Mouse (Mus musculus) neural tube, embryonic 11.5 days (tissue): ENCODE measurements around the gene Cdkn3. TPM values are rescaled to one million over a fixed set of nuclear protein-coding genes. Genes with fewer than 3 reads are reported as not detected.
A peak's percentile ranks its signal among the peaks of the same experiment; 100 is the strongest.

Experiments used
- ATAC-seq: fragments of 200-750 bp; cut with Nextera tagmentation; 2 replicates; pipeline ENCODE4 v1.8.0; 2017; ENCODE audit warnings: moderate number of reproducible peaks, mild to moderate bottlenecking, moderate TSS enrichment, moderate library complexity; ENCODE audit not compliant: insufficient read depth, low FRiP score, low TSS enrichment
- DNase-seq: peaks from one replicate; pipeline ENCODE4 v3.0.0-alpha.2; 2015; ENCODE audit warnings: low spot score
- H3K27ac ChIP-seq: fragments of 300-500 bp; sonication (generic); 2 replicates; pipeline ENCODE4 v1.5.1; 2014; ENCODE audit warnings: low read depth, mild to moderate bottlenecking, low read length
- H3K27me3 ChIP-seq: fragments of 300-500 bp; sonication (generic); 2 replicates; pipeline ENCODE4 v1.6.1; 2014; ENCODE audit warnings: mild to moderate bottlenecking, low read length, mixed read lengths; ENCODE audit not compliant: control insufficient read depth, insufficient read depth
- H3K36me3 ChIP-seq: fragments of 300-500 bp; sonication (generic); 2 replicates; pipeline ENCODE4 v1.6.1; 2014; ENCODE audit warnings: mild to moderate bottlenecking, low read length, moderate library complexity, mixed read lengths; ENCODE audit not compliant: control insufficient read depth, insufficient read depth
- H3K4me1 ChIP-seq: fragments of 300-500 bp; sonication (generic); 2 replicates; pipeline ENCODE4 v1.6.1; 2014; ENCODE audit warnings: low read length, mixed read lengths; ENCODE audit not compliant: control insufficient read depth, insufficient read depth
- H3K4me2 ChIP-seq: fragments of 300-500 bp; sonication (generic); 2 replicates; pipeline ENCODE4 v1.6.1; 2014; ENCODE audit warnings: low read depth, mild to moderate bottlenecking, moderate library complexity
- H3K4me3 ChIP-seq: fragments of 300-500 bp; sonication (generic); 2 replicates; pipeline ENCODE4 v1.5.1; 2014; ENCODE audit warnings: low read depth, low read length
- H3K9ac ChIP-seq: fragments of 300-500 bp; sonication (generic); 2 replicates; pipeline ENCODE4 v1.6.1; 2014; ENCODE audit warnings: mild to moderate bottlenecking, low read length
- H3K9me3 ChIP-seq: fragments of 300-500 bp; sonication (generic); 2 replicates; pipeline ENCODE4 v1.6.1; 2016; ENCODE audit warnings: low read length; ENCODE audit not compliant: control insufficient read depth
- WGBS: fragments of 180-500 bp; shearing (Covaris S2); extraction: QIAGEN DNeasy Blood & Tissue Kit; methylation state at CpG from one replicate; pipeline ENCODE4 v1.1.7; 2014; 5-methylcytosine and 5-hydroxymethylcytosine counted together
- polyA plus RNA-seq: library from polyadenylated mRNA; unstranded; fragments of >200 nt; fragmentation: Nextera tagmentation; extraction: Ambion mirVana; gene quantifications from 2 replicates; pipeline ENCODE4 v1.2.1, GENCODE M21; 2014

Cdkn3 gene
- polyA plus RNA-seq, 1 experiment from 2014 or later, result 38.2 TPM

GRCm38 (mm10) chr14:46787787-46788504 is 27.6 kb downstream of the Cdkn3 start, which contains the start of gene Cnih1:
Gene Cnih1, minus strand, starts transcription at chr14:46788411.
- peak within 1 kb of the TSS; percentile 99 for H3K9ac ChIP-seq
- H3K27ac ChIP-seq, result peak within 1 kb of the TSS; percentile 99
- H3K4me3 ChIP-seq, result peak within 1 kb of the TSS; percentile 97
- WGBS, result under 1% methylated on average over 71 of the region's 86 CpGs
- H3K27me3 ChIP-seq, result no peaks in the 10 kb centered on the region
- DNase-seq, result peak; percentile 95
- ATAC-seq, result peak; percentile 94
- peaks cover 4% of the 10 kb centered on the region for H3K4me1 ChIP-seq
- peak within 1 kb of the TSS; percentile 84 for H3K4me2 ChIP-seq
- H3K9me3 ChIP-seq, result no peaks in the 10 kb centered on the region
- H3K36me3 ChIP-seq, result no peaks in the 10 kb centered on the region

GRCm38 (mm10) chr14:46788505-46788901 is 28.2 kb downstream of the Cdkn3 start:
- no peaks in the 10 kb centered on the region for H3K36me3 ChIP-seq
- DNase-seq (no peak), ATAC-seq (no peak)
- H3K9ac ChIP-seq, result 0 out of 2 replicates have a peak overlapping the region, but pooled peaks have one; percentile 3
- peaks cover 4% of the 10 kb centered on the region for H3K4me1 ChIP-seq
- WGBS, result 35% methylated on average over 8 of the region's 8 CpGs
- H3K4me3 ChIP-seq, result peak overlapping the region; percentile 97; the same call in 1 of the 2 replicates
- H3K4me2 ChIP-seq, result peak overlapping the region; percentile 19; the same call in 1 of the 2 replicates
- no peaks in the 10 kb centered on the region for H3K27me3 ChIP-seq
- H3K9me3 ChIP-seq, result no peaks in the 10 kb centered on the region
- H3K27ac ChIP-seq, result no peak overlapping the region

GRCm38 (mm10) chr14:46790303-46790702 is 30.0 kb downstream of the Cdkn3 start:
- DNase-seq (no peak), ATAC-seq (no peak)
- Histone ChIP-seq H3K27me3 (no peaks in the 10 kb centered on the region), H3K4me1 (peaks cover 4% of the 10 kb centered on the region), H3K9ac (no peak overlapping the region), H3K27ac (no peak overlapping the region), H3K9me3 (no peaks in the 10 kb centered on the region), H3K36me3 (no peaks in the 10 kb centered on the region), H3K4me2 (no peak overlapping the region), H3K4me3 (no peak overlapping the region)
- whole genome bisulfite sequencing, result 78% methylated on average over 4 of the region's 4 CpGs

GRCm38 (mm10) chr14:46790723-46791122 is 30.4 kb downstream of the Cdkn3 start:
- Histone ChIP-seq H3K9ac (no peak overlapping the region), H3K4me1 (peaks cover 4% of the 10 kb centered on the region), H3K4me2 (no peak overlapping the region), H3K27ac (no peak overlapping the region), H3K4me3 (no peak overlapping the region), H3K9me3 (no peaks in the 10 kb centered on the region), H3K27me3 (no peaks in the 10 kb centered on the region), H3K36me3 (no peaks in the 10 kb centered on the region)
- no peak for DNase-seq
- ATAC-seq, result no peak
- WGBS, result 90% methylated on average over 6 of the region's 6 CpGs

- no peak for DNase-seq
- 91% methylated on average over 5 of the region's 5 CpGs for WGBS
- no peak overlapping the region for H3K4me3 ChIP-seq
- H3K4me2 ChIP-seq, result no peak overlapping the region
- no peaks in the 10 kb centered on the region for H3K27me3 ChIP-seq
- no peak for ATAC-seq
- no peaks in the 10 kb centered on the region for H3K9me3 ChIP-seq
- H3K27ac ChIP-seq, result no peak overlapping the region
- H3K36me3 ChIP-seq, result no peaks in the 10 kb centered on the region
- no peaks in the 10 kb centered on the region for H3K4me1 ChIP-seq
- no peak overlapping the region for H3K9ac ChIP-seq
These were observed 33.8 kb downstream of the Cdkn3 start for GRCm38 (mm10) chr14:46794157-46794556.

- 76% methylated on average over 3 of the region's 3 CpGs for WGBS
- no peak for DNase-seq
- Histone ChIP-seq H3K27ac (no peak overlapping the region), H3K36me3 (no peaks in the 10 kb centered on the region), H3K4me3 (no peak overlapping the region), H3K9ac (no peak overlapping the region), H3K4me1 (no peaks in the 10 kb centered on the region), H3K4me2 (no peak overlapping the region), H3K27me3 (no peaks in the 10 kb centered on the region), H3K9me3 (no peaks in the 10 kb centered on the region)
- ATAC-seq, result no peak
These were observed 40.5 kb downstream of the Cdkn3 start for GRCm38 (mm10) chr14:46800684-46801345.

- WGBS, result 91% methylated on average over 4 of the region's 4 CpGs
- ATAC-seq, result no peak
These were observed 42.9 kb downstream of the Cdkn3 start for GRCm38 (mm10) chr14:46803259-46803658.

GRCm38 (mm10) chr14:46803791-46804190 is 43.5 kb downstream of the Cdkn3 start:
- DNase-seq (no peak), ATAC-seq (no peak)
- Histone ChIP-seq H3K4me3 (no peak overlapping the region), H3K27ac (no peak overlapping the region), H3K4me1 (no peaks in the 10 kb centered on the region), H3K9me3 (no peaks in the 10 kb centered on the region), H3K36me3 (no peaks in the 10 kb centered on the region), H3K9ac (no peak overlapping the region), H3K4me2 (no peak overlapping the region), H3K27me3 (no peaks in the 10 kb centered on the region)
- 90% methylated on average over 1 of the region's 1 CpGs for WGBS

More at GRCm38 (mm10) chr14:46803259-46803658, 42.9 kb downstream of the Cdkn3 start:
- no peak overlapping the region for H3K4me3 ChIP-seq
- no peak overlapping the region for H3K4me2 ChIP-seq
- DNase-seq, result no peak
- no peak overlapping the region for H3K9ac ChIP-seq
- H3K36me3 ChIP-seq, result no peaks in the 10 kb centered on the region
- no peaks in the 10 kb centered on the region for H3K9me3 ChIP-seq
- H3K4me1 ChIP-seq, result no peaks in the 10 kb centered on the region
- H3K27me3 ChIP-seq, result no peaks in the 10 kb centered on the region
- no peak overlapping the region for H3K27ac ChIP-seq

- ATAC-seq, result no peak
- 87% methylated on average over 5 of the region's 5 CpGs for WGBS
- H3K9ac ChIP-seq, result no peak overlapping the region
These were observed 45.8 kb downstream of the Cdkn3 start for GRCm38 (mm10) chr14:46806186-46806585.

More at GRCm38 (mm10) chr14:46806186-46806585, 45.8 kb downstream of the Cdkn3 start:
- Histone ChIP-seq H3K36me3 (no peaks in the 10 kb centered on the region; the same call in 1 of the 2 replicates), H3K4me3 (no peak overlapping the region), H3K27me3 (no peaks in the 10 kb centered on the region), H3K27ac (no peak overlapping the region), H3K4me2 (no peak overlapping the region), H3K9me3 (no peaks in the 10 kb centered on the region), H3K4me1 (no peaks in the 10 kb centered on the region)
- DNase-seq, result no peak
